Mouse (Mus musculus): ENCODE measurements around the gene Gm7168.
"Not testable (repeated sequence)": the region's sequence is repeated elsewhere in the genome, so short reads cannot be mapped to it uniquely, and the experiment has no call there.

The Gm7168 gene

DNA sequence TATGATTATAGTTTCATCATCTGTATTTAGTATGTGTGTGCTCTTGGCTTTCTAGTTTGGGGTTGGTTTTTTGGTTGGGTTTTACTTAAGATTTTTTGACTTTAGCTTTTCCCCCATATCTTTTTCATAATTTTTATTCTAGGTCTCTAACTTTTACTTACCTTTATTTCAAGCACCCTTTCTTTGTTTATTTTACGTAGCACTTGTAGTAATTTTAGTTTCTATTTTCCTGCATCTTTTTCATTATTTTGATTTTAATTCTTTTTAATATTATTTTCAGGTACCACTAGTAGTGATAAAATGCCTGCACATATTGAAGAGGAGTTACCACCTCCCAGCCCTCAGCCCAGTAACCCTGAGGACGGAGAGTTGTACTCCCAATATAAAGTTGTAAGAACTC lies at the start of gene Gm7168:
TSS of gene Gm7168 (plus strand) at position 301 of the 400 bp plus-strand sequence.
- not testable (repeated sequence) for DNase-seq (ENCODE audit: low read depth, low spot score)

DNA sequence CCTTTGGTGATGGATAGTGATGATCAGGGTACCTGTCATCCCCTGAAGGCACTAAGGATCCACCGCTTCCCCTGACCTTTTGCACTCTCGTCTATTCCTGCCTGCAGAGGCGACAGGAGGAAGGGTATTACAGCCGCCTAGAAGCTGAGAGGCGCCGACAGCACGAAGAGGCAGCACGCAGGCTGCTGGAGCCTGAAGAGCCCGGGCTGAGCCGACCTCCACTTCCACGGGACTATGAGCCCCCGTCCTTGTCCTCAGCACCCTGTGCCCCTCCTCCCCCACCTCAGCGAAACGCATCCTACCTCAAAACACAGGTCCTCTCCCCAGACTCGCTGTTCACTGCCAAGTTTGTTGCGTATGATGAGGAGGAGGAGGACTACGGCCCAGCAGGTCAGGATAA lies 49.3 kb upstream of the Gm7168 start:
- no peak for DNase-seq (ENCODE audit: low read depth, low spot score)

DNA sequence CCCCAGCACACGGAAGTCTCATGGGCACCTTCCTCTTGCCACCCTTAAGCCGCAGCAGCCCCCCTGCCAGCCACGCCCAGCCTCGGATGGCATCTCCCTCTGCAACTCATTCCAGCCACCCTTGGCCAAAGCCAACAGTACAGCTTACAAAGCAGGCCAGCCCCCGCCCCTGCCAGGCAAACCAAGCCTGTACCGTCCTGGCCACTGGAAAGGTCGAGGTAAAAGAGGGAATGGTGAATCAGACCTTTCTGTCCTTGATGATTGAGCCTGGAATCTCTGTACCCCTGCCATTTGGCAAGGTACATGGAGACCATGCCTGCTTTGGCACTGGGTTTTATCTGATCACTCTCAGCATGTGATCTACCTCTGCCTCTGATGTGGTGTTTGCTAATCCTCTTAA lies 48.9 kb upstream of the Gm7168 start:
- DNase-seq (ENCODE audit: low read depth, low spot score) = no peak

DNA sequence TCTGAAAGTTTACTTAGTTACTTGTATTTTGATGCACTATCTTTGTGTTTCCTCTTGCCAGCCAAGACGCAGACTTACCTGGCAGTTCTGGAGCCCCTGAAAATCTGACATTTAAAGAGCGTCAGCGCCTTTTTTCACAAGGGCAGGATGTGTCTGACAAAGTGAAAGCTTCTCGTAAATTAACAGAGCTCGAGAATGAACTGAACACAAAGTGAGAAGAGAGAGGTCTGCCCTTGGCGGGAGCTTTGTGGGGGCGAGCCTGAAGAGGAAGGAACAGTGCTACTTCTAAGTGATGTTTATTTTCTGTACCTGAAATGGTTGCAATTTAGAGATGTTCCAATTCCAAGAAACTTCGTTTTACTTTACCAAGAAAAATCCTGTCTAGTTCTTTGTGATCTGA lies 44.4 kb upstream of the Gm7168 start:
- DNase-seq (ENCODE audit: low read depth, low spot score) = no peak

DNA sequence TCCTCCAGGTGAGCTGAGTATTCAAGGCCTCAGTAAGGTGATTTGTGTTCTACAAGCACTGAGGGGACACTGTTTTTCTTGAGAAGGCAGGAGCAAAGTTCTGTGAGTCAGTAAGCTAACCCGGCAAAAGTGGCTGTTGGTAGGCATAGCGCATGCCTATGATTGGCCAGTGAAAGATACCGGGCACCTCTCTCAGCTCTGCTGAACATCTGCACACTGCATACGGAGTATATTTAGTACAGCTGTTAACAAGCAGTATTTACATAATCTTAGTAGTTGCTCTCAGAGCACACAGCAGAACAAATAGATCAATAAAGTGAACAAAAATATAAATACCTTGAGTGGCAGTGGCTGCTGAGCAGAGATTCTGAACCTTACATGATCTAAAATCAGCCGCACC lies 41.1 kb upstream of the Gm7168 start:
- DNase-seq (ENCODE audit: low read depth, low spot score) = no peak

DNA sequence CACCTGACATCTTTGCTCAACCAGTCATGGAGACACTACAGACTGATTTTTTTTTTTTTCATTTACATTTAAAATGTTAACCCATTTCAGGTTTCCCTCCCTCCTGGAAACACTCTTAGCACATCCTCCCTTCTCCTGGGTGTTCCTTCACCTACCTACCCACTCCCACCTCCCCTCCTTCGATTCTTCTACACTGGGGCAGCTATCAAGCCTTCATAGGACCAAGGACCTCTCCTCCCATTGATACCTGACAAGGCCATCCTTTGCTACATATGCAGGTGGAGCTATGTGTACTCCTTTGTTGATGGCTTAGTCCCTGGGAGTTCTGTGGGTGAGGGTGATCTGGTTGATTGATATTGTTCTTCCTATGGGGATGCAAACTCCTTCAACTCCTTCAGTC lies 40.5 kb upstream of the Gm7168 start:
- no peak for DNase-seq (ENCODE audit: low read depth, low spot score)

DNA sequence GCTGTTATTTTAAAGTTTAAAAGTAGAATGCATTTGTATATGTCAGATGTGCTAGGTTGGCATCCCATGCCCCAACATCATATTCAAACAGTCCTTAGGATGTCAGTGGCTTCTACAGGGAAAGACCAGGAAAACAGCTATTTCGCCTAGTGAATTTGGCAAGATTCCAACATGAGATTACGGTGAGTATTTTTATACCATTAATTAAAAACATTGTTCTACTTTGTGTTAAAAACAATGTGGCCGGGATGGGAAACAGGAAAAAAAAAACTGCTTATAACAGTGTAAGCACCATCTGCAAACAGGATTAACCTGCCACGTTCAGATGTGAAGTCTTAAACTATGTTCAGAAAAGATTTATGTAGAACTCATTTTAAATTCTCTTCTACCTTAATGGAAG lies 34.2 kb upstream of the Gm7168 start:
- no peak for DNase-seq (ENCODE audit: low read depth, low spot score)

DNA sequence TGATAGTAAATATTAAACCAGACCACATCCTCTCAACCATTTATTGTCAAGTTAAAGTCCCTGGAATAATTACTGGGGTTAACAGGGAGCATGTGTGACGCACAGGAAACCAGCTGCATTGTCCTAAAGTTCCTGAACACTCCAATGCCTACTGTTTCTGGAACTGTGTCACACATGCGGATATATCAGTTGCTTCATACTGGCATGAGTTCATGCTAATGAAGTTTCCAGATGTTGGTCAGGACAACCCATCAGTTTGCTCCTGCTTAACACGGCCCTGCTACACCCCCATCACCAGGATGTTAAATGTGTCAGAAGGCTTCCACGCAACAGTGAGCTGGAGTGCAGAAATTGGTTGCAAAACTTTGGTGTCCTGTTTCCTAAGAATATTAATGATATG lies 33.6 kb upstream of the Gm7168 start:
- no peak for DNase-seq (ENCODE audit: low read depth, low spot score)

DNA sequence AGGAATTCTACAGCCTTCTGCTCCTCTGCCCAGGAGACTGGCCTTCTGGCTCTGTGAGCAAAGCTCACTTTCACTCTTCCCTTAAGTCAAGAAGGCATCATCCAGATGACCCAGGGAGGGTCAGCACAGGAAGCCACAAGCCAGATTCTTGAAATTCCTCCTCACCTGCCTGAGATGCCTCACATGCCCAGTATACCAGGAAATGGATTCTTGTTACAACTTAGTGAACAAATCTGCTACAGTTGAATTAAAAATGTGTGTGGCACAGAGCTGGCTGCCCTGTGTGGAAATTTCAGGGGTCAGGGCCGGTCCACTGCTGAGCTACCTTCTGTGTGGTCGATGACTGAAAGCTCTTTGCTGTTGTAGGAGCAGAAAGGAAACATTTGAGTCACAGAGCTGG lies 27.4 kb upstream of the Gm7168 start:
- no peak for DNase-seq (ENCODE audit: low read depth, low spot score)

DNA sequence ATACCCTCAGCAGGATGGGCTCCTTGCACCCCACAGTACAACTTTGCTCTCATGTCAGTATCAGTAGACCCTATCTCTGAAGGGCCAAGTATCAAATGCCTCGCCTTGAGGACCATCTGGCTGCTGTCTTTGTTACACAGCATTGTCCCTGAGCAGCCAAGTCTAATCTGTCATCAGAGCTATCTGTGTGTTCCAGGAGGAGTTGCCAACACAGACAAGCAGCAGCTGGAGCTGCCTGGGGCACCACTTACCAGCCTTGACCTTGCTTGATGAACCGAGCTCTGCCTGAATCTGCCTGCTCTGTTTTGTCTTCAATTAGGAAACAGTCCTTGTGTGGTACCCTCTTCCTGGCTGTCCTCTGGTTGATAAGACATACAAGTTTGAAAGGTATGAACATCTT lies 24.8 kb upstream of the Gm7168 start:
- DNase-seq (ENCODE audit: low read depth, low spot score) = no peak

DNA sequence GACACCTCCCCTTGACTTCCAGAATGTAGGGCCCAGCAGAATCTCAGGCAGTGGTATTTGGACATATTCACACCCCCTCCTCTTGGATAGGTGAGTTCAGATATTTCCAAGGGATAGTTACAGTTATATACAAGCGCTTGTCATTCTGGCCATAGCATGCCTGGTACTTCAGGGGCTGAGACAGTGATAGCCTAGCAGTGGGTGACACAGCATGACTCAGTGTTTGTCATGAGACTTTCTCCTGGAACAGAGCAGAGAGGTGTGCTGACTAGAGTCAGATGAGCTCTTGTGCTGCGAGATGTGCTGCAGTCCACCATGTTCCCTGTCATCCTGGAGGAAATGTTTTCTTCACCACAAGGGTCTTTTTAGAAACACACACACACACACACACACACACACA lies 23.6 kb upstream of the Gm7168 start:
- no peak for DNase-seq (ENCODE audit: low read depth, low spot score)

DNA sequence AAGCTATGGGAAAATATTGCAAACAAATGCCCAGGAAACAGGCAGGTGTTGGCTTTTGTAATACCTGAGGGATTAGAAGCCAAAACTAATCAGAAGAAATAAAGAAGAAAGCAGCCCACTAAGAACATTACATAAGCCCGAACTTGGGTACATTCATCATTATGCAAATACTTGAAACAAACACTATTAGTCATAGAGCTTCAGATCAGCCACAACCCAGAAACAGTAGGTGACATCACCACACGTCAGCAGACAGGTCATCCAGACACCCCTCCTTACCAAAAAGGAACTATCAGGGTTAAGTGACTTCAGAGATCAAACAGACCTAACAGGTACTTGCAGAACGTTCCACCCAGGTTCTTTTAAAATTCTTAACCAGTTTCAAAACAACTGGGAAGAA lies 22.2 kb upstream of the Gm7168 start:
- no peak for DNase-seq (ENCODE audit: low read depth, low spot score)

DNA sequence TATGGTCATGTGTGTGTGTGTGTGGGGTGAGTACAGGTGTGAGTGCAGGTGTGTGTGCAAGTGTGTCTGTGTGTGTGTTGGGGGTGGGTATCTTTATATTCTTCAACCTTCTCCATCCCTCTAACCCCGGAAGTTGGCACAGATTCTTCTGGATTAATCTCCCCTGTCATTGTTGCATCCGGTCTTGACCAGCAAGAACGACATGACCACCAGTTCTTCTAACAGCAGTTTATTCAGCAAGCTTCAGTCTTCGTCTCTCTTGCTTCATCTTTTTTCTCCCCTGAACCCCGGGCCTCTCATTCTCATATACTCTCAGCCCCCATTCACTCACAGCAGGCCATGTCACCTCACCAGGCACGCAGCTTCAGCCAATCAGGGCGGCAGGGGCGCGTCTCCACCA lies 17.8 kb upstream of the Gm7168 start:
- no peak for DNase-seq (ENCODE audit: low read depth, low spot score)

DNA sequence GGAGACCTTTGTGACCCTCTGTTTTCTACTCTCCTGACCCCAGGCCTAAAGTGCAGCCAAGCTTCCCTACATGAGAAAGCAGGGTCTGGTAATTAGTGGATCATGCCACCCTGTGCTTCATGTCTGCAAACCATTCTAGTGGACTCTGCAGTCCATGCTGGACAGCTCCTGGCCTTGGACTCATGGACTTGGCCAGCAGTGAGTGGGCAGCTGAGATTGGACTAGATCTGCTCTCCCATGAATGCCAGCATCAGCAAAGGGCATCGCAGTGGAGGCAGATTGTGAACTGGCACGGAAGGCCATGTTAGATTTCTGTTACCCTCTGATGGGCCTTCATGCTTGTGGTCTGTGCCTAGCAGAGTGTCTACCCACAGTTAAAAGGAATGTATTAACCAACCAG lies 12.8 kb upstream of the Gm7168 start:
- DNase-seq (ENCODE audit: low read depth, low spot score) = not testable (repeated sequence)

DNA sequence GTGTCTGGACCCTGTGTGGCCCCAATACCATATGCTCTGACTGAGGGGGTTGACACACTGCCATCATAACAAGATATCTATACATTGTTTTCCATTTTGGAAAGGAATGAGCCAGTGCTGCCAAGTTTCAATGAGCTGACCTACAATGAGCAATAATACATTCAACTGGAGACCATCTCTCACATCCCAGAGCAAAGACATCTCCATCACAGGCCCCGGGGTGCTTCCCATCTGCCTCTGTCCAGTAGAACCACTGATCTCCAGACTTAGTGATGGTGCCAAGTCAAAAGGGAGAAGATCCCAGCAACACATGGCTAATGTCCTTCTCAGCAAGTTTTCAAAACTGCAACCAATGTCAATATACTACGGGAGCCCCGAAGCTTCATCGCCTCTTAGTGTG lies 10.4 kb upstream of the Gm7168 start:
- DNase-seq (ENCODE audit: low read depth, low spot score) = no peak

DNA sequence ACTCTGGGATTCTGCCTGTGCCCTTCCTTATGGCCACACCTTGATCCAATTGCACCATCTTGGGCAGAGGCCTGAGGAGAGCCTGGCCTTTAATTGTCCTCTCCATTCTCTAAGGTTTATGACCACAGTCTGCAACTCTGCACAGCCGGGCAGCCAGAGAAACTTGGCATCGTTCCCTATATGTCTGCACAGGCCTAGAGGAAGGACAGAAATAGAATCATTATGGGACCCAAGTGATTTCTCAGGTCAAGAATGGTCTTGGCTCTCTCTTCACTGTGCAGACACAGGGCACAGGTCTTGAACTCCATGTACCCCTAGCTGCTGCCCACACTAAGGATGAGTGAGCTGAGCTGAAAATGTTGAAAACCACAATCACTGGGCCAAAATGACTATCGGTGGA lies 9.5 kb upstream of the Gm7168 start:
- no peak for DNase-seq (ENCODE audit: low read depth, low spot score)

DNA sequence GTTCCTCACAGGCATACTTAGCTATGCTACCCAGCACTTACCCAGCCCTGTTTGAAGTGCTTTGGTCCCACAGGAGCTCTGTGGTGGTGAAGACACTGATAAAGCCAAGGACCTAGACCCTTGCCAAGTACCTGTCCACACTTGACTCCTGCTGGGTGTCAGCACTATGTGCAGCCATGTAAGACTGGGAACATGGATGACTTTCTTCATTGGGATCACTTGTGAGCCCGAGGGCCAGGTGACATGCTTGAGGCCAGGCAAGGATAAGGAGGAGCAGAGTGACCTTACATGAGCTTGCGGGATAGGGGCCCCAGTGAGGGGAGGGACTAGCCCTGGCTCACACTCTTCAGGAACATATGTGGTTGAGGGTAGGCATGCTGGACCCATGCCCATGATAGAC lies 8.9 kb upstream of the Gm7168 start:
- DNase-seq (ENCODE audit: low read depth, low spot score) = not testable (repeated sequence)

DNA sequence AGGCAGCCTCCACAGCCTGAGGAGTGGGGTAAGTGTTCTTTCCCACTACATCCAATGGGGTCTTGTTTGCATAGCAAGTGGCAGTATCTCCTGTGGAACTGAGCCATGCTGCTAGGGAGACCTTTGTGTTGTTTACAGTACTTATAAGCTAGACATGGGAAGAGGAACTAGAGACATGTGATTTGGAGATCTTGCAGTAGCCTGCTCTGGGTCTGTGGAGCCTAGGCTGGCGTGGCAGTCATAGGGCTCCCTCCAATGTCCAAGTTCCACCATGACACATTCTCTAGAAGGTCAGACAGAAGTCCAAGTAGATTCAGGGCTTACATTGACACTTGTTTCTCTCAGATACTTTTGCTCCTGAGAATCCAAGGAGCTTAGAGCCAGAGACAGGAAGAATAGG lies 7.7 kb upstream of the Gm7168 start:
- no peak for DNase-seq (ENCODE audit: low read depth, low spot score)

DNA sequence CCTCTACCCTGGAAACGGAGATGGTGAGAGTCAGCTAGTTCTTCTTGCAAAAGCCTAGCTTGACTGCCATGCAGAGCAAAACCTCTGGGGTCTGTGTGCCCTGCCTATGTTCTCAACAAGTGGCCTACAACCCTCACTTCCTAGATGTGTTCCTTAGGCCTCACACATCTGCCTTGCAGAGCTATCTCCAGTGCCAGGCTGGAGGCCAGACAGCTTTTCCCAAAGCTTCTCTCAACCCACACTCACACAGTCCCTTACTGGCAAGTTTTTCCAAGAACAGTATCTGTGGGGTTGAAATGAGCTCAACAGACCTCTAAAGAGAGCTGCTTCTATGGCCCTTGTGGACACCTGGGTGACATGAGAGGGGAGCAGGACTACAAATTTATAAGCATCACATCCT lies 3.4 kb downstream of the Gm7168 start:
- not testable (repeated sequence) for DNase-seq (ENCODE audit: low read depth, low spot score)

DNA sequence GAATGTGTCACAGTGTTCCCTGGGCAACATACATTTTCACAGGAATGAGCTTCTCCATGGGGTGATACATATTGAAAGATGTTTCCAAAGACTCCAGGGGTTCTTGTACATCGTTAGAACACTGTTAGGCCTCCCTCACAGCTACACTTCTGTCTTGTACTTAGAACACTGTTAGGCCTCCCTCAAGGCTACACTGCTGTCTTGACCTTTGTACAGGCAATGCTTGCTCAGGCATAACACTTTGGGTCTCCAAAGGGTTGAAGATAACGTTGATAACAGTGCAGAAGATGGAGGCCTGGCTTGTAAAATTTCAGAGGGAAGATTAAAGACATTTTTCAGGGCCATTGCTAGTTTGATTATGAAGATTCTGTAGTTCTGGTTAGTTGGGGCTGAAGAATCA lies 10.0 kb downstream of the Gm7168 start:
- not testable (repeated sequence) for DNase-seq (ENCODE audit: low read depth, low spot score)

DNA sequence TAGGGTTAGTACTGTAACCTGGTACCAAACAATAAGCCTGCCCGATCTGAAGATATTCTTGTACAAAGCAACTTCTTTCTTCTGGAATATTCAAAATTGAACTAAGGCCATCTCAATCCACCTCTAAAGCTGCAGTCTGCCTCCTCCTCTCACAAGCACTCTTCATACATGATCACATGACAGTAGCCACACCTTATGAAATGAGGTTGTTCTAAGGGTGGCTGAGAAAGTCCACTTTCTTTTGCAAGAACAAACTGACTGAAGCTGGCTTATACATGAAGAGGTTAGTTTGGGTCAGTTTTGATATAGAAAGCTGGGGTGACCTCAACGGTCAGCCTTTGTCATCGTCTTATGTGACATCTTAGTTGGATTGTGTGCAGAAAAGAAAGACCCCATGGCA lies 14.1 kb downstream of the Gm7168 start:
- DNase-seq (ENCODE audit: low read depth, low spot score) = not testable (repeated sequence)

DNA sequence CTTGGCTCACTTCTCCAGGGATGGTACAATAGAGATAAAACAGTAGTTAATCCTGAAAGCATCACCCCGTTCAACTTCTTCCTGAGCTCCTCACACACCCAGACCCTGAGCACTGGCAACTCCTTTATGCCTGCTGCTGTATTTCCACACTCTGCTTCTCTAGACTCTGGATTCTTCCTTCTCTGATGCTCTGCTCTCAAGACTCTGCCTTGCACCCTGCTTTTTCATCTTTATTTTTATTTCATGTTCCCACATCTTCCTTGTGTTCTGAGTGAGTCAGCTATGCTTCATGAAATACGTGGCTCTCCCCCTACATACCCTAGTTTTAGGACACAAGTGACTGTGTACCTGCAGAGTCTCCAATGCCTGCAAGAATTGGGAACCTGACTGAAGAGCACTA lies 16.9 kb downstream of the Gm7168 start:
- DNase-seq (ENCODE audit: low read depth, low spot score) = not testable (repeated sequence)

DNA sequence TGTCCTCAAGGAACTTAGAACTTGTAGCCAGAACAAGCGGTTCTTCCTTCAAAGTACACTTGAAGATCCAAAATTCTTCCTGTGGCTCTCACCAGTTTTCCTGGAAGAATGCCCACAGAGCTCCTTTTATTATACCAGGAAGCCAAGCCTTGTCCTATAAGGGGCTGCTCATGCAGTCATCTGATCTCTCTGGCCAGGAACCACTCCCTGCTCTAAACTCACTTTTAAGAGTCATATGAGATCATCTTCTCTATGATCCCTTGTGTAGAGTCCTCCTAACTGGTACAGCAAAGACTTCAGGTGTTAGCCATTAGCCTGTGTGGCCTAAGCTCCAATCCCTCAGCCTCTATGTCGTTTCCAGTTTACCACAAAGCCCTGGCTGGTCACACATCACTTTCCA lies 21.7 kb downstream of the Gm7168 start:
- not testable (repeated sequence) for DNase-seq (ENCODE audit: low read depth, low spot score)

DNA sequence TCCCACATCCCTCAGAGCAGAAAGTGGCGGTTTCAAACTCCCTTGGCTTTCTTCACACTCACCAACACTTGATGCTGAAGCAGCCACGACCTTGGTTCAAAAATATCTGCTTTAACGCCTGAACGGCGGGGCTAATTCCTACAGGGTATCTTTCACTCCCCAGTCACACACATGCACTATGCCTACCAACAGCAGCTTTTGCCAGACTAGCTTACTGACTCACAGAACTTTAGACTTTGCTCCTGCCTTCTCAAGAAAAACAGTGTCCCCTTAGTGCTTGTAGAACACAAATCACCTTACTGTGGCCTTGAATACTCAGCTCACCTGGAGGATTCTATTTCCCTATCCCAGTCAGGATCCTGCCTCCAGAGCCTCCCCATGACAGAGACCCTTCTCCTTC lies 22.6 kb downstream of the Gm7168 start:
- not testable (repeated sequence) for DNase-seq (ENCODE audit: low read depth, low spot score)

DNA sequence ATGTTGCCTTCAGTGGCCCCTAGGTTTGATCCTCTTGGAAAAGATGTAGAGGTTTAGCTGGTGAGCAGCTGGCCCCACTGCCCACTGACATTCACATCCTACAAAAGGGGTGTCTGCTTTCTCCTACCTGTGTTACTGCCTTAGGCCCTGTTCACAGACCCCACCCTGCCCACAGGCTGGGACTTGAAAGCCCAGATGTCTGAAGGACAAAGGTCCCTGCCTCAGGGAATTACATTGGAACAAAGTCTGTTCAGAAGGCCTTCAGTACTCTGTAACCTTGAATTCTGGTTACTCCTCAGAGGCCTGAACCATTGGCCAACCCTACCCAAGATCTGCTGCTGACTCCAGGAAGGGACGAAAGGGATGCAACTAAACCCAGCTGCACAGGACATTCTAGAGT lies 39.5 kb downstream of the Gm7168 start:
- no peak for DNase-seq (ENCODE audit: low read depth, low spot score)

Data from CD4-positive helper T cell, adult 2 months (primary cell).